Mouse (Mus musculus): Measurements from ENCODE around the gene Tpbgl. TPM values are rescaled to one million over a fixed set of nuclear protein-coding genes. Genes with fewer than 3 reads are reported as not detected.

The Tpbgl gene
- polyA plus RNA-seq (2015; fragmentation: Nextera tagmentation; extraction: Ambion mirVana), result 2.1 and 3.3 TPM in 2 replicates

DNA sequence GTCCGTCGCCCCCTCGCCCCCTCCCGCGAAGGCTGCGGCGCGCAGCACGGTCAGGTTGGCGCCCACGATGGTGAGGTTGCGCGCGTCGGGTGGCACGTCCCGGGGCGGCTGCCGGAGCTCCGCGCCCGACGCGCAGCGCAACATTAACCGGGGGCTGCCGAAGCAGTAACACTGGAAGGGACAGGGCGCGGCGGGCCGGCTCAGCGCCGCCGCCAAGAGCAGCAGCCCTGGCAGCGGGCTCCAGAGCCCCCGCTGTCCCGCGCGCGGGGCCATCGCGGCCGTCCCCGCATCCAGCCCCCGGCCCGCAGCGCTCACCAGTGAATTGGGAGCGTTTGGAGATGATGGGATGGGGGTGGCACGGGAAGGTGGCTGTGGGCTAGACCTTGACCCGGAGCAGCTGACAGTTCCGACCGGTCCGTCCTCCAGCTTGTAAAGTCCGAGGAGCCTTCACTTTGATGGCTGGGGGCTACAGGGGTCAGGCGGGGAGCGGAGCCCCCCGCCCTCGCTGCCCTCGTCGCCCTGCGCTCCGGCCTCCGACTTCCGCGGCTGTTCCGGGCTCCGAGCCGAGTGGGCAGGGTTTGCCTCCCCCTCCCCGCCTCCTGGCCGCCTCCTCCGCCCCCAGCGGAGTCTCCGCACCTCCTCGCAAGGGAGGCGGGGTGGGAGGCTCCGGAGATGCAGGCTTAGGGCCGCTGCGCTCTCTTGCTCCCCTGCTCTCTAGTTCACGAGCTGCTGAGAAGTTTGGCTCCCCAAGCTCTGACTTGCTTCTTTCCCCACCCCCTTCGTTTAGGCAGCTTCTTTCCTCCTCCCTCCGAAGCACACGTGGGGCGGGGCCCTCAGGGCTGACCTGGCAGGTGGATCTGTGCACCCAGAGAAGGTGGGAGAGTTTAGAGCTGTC lies at the start of gene Tpbgl:
Gene Tpbgl, minus strand, starts transcription at position 728 of the 895 bp plus-strand sequence.
- no peak within 1 kb of the TSS for H3K27ac ChIP-seq
- 0 out of 2 replicates have a peak, but pooled peaks have one; percentile 16 for ATAC-seq (replicated peaks; ENCODE audit: insufficient number of reproducible peaks, insufficient read depth, low FRiP score, low read depth)
- H3K4me3 ChIP-seq, result peak within 1 kb of the TSS; percentile 57
- no peaks in the 10 kb centered on the region for H3K36me3 ChIP-seq
- peaks cover 96% of the 10 kb centered on the region for H3K27me3 ChIP-seq
- H3K9me3 ChIP-seq (replicated peaks), result no peaks in the 10 kb centered on the region
- peaks cover 20% of the 10 kb centered on the region for H3K4me1 ChIP-seq (replicated peaks)
- under 1% methylated on average over 78 of the region's 83 CpGs for WGBS
- peak within 1 kb of the TSS; percentile 45 for H3K9ac ChIP-seq
- H3K4me2 ChIP-seq, result peak within 1 kb of the TSS; percentile 97

DNA sequence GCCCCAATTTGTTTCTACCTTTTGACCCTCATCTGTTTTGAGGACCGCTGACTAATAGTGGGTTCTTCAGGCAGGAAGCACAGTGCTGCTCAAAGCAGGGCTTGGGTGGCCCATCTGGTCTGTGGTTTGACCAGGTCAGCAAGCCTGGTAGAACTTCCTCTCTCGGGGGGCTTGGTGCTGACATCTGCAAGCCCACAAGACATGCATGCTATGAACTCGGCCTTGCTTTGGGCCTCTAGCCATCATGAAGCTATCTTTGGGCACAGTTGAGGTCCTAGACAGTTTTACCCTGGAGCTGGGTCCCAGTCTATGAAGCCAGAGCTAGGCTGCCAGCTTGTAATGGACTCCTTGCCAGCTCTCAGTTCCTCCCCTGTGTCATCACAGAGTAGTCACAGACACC lies 48.0 kb upstream of the Tpbgl start:
- no peak overlapping the region for H3K27ac ChIP-seq
- no peak overlapping the region for H3K4me3 ChIP-seq
- no peaks in the 10 kb centered on the region for H3K9me3 ChIP-seq (replicated peaks)
- no peak for ATAC-seq (replicated peaks; ENCODE audit: insufficient number of reproducible peaks, insufficient read depth, low FRiP score, low read depth)
- no peaks in the 10 kb centered on the region for H3K36me3 ChIP-seq
- no peak overlapping the region for H3K9ac ChIP-seq
- WGBS, result 73% methylated on average over 3 of the region's 3 CpGs
- H3K4me2 ChIP-seq, result no peak overlapping the region
- H3K27me3 ChIP-seq, result 0 out of 2 replicates have a peak, but pooled peaks cover 3% of the 10 kb centered on the region
- 0 out of 2 replicates have a peak, but pooled peaks cover 5% of the 10 kb centered on the region for H3K4me1 ChIP-seq (replicated peaks)

DNA sequence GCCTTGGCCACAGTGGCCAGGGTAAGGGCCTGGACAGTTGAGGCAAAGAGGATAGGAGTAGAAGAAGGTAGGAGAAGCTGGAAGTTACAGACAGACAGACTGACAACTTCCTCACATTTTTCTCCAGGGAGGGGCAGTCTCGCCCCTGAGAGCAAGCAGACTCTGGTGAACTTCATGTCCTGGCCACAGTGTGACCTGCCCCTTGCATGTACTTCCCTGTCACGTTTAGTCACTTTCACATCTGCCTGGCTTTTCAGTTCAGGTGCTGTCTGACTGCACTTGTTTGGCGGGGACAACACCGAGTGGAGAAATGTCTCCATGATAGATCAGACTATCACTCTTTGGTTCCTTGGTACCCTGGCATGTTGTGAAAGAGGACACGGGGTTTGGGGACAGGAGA lies 47.3 kb upstream of the Tpbgl start:
- 0 out of 2 replicates have a peak, but pooled peaks cover 5% of the 10 kb centered on the region for H3K4me1 ChIP-seq (replicated peaks)
- H3K4me2 ChIP-seq, result no peak overlapping the region
- 71% methylated on average over 5 of the region's 5 CpGs for WGBS
- H3K27me3 ChIP-seq, result 0 out of 2 replicates have a peak, but pooled peaks cover 3% of the 10 kb centered on the region
- ATAC-seq (replicated peaks; ENCODE audit: insufficient number of reproducible peaks, insufficient read depth, low FRiP score, low read depth), result no peak
- H3K36me3 ChIP-seq, result no peaks in the 10 kb centered on the region
- H3K4me3 ChIP-seq, result no peak overlapping the region
- no peaks in the 10 kb centered on the region for H3K9me3 ChIP-seq (replicated peaks)
- no peak overlapping the region for H3K9ac ChIP-seq
- no peak overlapping the region for H3K27ac ChIP-seq

DNA sequence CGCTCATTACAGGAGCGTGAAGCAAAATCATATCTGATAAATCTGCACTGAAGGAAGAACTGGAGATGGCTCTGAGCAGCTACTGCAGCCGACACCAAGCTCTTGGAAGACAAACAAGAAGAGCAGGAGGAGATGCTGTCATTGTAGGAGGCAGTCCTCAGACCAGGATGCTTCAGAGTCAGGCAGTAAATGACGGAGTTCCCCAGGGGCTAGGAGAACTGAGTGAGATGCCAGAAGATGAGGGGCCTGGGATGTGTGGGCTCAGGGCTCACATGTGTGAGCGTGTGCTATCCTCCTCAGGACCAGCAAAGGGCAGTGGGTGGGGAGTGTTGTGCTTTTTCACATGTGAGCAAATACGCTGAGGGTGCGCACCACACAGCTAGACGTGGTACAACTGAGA lies 46.3 kb upstream of the Tpbgl start:
- 0 out of 2 replicates have a peak, but pooled peaks cover 5% of the 10 kb centered on the region for H3K27me3 ChIP-seq
- no peak overlapping the region for H3K9ac ChIP-seq
- H3K4me2 ChIP-seq, result no peak overlapping the region
- H3K27ac ChIP-seq, result no peak overlapping the region
- ATAC-seq (replicated peaks; ENCODE audit: insufficient number of reproducible peaks, insufficient read depth, low FRiP score, low read depth), result no peak
- no peaks in the 10 kb centered on the region for H3K36me3 ChIP-seq
- 0 out of 2 replicates have a peak, but pooled peaks cover 5% of the 10 kb centered on the region for H3K4me1 ChIP-seq (replicated peaks)
- WGBS, result 70% methylated on average over 8 of the region's 8 CpGs
- H3K4me3 ChIP-seq, result no peak overlapping the region
- H3K9me3 ChIP-seq (replicated peaks), result no peaks in the 10 kb centered on the region

DNA sequence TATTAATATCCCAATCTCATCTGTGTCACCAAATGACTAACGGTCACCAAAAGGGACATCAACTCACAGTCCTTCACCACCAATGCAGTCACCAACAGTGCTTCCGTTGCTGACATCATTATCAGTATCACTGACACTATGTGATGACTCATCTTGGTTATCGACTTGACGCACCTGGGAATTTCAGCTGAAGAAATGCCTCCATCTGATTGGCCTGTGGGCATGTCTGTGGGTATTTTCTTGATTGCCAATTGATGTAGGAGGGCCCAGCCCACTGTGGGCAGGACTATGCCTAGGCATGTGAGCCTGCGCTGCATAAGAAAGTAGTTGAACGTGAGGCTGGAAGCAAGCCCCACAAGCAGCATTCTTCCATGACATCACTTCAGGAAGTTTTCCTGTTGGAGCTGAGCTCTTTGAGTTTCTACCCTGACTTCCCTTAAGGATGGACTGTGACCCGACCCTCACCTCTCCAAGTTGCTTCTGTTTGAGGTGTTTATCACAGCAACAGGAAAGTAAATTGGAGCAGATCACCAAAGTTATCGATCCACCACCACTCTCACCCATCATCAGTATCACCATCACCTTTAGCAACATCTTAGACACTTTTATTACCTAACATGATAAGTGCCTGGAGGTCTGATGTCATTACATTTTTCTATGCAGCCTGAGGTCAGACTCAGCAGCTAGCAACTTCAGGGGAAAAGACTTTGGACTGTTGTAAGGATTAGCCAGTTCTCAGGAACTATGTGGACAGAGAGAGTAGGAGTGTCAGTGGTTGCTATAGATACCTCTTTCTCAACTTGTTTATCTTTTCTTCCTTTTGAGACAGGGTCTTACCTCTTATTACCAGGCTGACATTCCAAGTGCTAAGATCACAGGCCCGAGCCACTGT lies 44.9 kb upstream of the Tpbgl start:
- ATAC-seq (replicated peaks; ENCODE audit: insufficient number of reproducible peaks, insufficient read depth, low FRiP score, low read depth), result no peak
- WGBS, result 58% methylated on average over 9 of the region's 9 CpGs
- peaks cover 18% of the 10 kb centered on the region; the same call in 1 of the 2 replicates for H3K27me3 ChIP-seq

DNA sequence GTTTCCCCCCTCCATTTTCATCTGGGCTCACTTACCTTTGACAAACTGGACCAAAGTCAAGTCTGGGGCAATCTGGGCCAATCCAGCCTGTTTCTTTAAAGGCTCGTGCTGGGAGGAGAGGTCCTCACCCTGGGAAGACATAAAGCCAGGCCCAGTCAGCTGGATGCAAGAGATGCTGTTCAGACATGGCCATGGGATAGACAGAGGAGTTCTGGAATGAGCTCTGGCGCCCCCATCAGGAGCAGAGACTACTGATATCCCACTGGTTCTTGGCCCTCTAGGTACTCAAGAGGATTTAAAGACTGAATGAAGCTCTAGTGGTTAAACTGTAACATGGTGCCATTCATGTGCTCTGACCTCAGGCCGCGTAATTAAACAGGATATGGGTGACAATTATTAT lies 44.0 kb upstream of the Tpbgl start:
- no peak overlapping the region for H3K4me2 ChIP-seq
- peaks cover 18% of the 10 kb centered on the region; the same call in 1 of the 2 replicates for H3K27me3 ChIP-seq
- no peak overlapping the region for H3K9ac ChIP-seq
- no peak overlapping the region for H3K4me3 ChIP-seq
- 0 out of 2 replicates have a peak, but pooled peaks cover 5% of the 10 kb centered on the region for H3K4me1 ChIP-seq (replicated peaks)
- H3K9me3 ChIP-seq (replicated peaks), result no peaks in the 10 kb centered on the region
- ATAC-seq (replicated peaks; ENCODE audit: insufficient number of reproducible peaks, insufficient read depth, low FRiP score, low read depth), result no peak
- no peak overlapping the region for H3K27ac ChIP-seq
- H3K36me3 ChIP-seq, result no peaks in the 10 kb centered on the region
- WGBS, result 72% methylated on average over 4 of the region's 4 CpGs

More for the DNA sequence above, 44.9 kb upstream of the Tpbgl start:
- no peaks in the 10 kb centered on the region for H3K36me3 ChIP-seq
- H3K4me1 ChIP-seq (replicated peaks), result 0 out of 2 replicates have a peak, but pooled peaks cover 5% of the 10 kb centered on the region
- H3K27ac ChIP-seq, result no peak overlapping the region
- no peak overlapping the region for H3K9ac ChIP-seq
- no peak overlapping the region for H3K4me3 ChIP-seq
- H3K9me3 ChIP-seq (replicated peaks), result no peaks in the 10 kb centered on the region
- no peak overlapping the region for H3K4me2 ChIP-seq

DNA sequence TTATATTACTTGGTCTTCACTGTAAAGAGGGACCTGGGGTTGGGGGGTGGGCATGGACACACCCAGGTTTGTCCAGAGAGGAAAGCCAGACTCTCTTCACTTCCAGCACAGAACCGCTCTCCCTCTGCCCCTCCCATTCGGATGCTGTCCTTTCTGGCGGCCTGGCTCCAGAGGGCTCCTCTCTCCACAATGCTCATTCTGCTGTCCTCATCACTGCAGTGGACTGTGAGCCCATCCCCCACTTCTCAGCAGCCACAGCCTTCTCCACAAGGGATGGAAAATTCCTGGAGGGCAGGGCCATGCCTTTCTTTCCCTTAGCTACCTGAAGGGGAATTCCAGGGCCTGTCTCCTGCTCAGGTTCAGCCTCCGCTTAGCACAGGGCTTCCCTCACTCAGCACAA lies 41.9 kb upstream of the Tpbgl start:
- Histone ChIP-seq H3K27ac (no peak overlapping the region), H3K27me3 (peaks cover 16% of the 10 kb centered on the region; the same call in 1 of the 2 replicates), H3K9me3 (replicated peaks) (no peaks in the 10 kb centered on the region), H3K4me3 (no peak overlapping the region), H3K4me2 (no peak overlapping the region), H3K36me3 (no peaks in the 10 kb centered on the region), H3K9ac (no peak overlapping the region), H3K4me1 (replicated peaks) (peaks cover 19% of the 10 kb centered on the region)
- 29% methylated on average over 4 of the region's 4 CpGs for WGBS
- ATAC-seq (replicated peaks; ENCODE audit: insufficient number of reproducible peaks, insufficient read depth, low FRiP score, low read depth), result no peak

DNA sequence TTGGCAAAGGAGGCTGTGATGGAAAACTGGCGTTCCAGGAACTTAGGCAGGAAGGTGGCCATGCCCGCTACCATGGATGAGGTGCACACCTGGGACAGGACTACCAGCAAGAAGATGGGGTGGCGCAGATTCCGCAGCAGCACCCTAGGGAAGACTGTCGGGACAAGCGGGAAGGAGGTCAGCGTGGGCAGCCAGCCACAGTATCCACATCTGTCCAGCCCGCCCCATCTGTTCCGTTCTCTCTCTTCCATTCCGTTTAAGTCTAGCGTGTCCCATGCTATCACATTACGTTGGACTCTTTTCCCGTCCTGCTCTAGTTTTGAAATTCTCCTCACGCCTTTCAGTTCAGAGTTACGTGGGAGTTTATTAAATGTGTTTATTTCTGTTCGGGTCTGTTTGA lies 40.2 kb upstream of the Tpbgl start:
- no peak for ATAC-seq (replicated peaks; ENCODE audit: insufficient number of reproducible peaks, insufficient read depth, low FRiP score, low read depth)
- 84% methylated on average over 16 of the region's 16 CpGs for WGBS
- no peak overlapping the region for H3K4me2 ChIP-seq
- no peaks in the 10 kb centered on the region for H3K36me3 ChIP-seq
- no peak overlapping the region for H3K27ac ChIP-seq
- H3K27me3 ChIP-seq, result peaks cover 16% of the 10 kb centered on the region; the same call in 1 of the 2 replicates
- H3K4me3 ChIP-seq, result no peak overlapping the region
- no peaks in the 10 kb centered on the region for H3K9me3 ChIP-seq (replicated peaks)
- H3K9ac ChIP-seq, result no peak overlapping the region
- H3K4me1 ChIP-seq (replicated peaks), result peaks cover 23% of the 10 kb centered on the region

DNA sequence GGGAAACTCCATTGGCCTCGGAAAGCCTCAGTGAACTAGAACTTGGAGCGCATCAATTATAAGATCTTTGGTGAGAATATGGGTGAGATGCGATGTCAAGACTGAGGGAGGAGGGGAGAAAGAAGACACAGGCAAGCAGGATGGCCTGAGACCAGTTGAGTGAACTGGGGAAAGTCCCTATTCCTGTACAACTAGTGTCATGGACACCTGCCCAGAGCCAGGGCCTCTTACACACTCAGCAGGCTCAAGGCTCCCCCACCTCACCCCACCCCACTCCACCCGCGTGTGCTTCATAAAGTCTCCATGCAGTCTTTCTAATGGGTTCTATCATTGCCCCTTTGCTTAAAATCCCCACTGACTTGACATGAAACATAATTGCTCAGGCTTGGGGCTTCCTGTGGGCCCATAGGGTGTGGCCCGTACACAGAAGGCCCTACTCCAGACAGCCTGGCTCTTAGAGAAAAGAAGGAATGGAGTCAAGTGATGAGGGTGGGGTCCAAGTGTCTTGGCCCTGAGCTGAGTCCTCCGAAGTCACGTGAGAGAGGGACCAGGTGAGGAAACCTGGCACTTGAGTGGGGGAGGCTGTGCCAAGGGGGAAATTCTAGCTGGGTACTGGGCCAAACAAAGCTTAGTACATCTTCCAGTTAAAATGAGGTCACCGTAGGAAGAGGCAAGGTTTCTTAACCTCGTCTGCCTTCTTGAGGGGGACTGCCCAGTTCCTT lies 39.0 kb upstream of the Tpbgl start:
- H3K4me2 ChIP-seq, result no peak overlapping the region
- H3K36me3 ChIP-seq, result no peaks in the 10 kb centered on the region
- H3K9me3 ChIP-seq (replicated peaks), result no peaks in the 10 kb centered on the region
- H3K27me3 ChIP-seq, result peaks cover 19% of the 10 kb centered on the region
- no peak overlapping the region for H3K9ac ChIP-seq
- WGBS, result 82% methylated on average over 10 of the region's 10 CpGs
- peaks cover 24% of the 10 kb centered on the region for H3K4me1 ChIP-seq (replicated peaks)
- no peak overlapping the region for H3K4me3 ChIP-seq
- no peak for ATAC-seq (replicated peaks; ENCODE audit: insufficient number of reproducible peaks, insufficient read depth, low FRiP score, low read depth)
- H3K27ac ChIP-seq, result no peak overlapping the region

DNA sequence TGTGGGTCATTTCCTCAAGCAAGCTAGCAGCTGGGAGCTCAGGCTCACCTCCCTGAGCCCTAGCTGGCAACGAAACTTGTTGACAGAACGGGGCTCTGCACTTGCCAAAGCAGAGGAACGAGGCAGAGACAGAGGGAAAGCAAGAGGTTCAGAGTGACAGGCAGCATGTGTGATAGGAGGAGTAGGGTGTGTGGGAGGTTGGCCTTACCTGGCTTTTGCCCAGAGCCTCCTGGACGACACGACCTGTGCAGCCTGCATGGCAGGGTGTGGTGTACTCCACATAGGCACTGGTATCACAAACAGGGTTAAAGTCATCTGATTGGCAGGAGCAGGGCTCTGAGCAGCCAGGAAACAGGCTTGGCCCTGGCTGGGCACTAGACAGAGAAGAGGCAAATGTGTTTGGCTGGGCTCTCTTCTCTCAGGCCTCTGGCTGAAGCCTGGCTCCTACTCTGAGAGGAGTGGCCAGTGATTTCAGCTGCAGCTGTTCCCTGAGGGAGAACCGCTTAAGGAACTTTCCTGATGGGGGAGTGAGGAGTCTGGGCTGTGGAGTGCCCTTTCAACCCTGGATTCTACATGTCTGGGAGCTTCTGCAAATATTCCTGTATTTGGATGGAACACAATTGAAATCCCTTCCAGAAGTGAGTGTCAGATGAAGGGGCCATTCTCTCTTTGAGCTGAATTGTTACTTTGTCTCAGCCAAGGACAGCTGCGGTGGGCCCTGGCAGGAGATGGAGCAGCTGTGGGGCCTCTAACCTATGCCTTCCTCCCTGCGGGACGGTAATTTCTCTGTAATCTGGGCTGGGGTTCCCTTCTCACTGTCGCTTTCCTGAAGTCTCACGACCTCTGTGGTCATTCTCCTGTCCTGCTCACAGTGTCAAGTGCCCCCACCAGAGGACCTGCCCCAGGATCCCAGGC lies 37.9 kb upstream of the Tpbgl start:
- ATAC-seq (replicated peaks; ENCODE audit: insufficient number of reproducible peaks, insufficient read depth, low FRiP score, low read depth), result 0 out of 2 replicates have a peak, but pooled peaks have one; percentile 15
- Histone ChIP-seq H3K9me3 (replicated peaks) (no peaks in the 10 kb centered on the region), H3K36me3 (no peaks in the 10 kb centered on the region), H3K27ac (peak overlapping the region; percentile 5; the same call in 1 of the 2 replicates), H3K9ac (no peak overlapping the region), H3K4me2 (no peak overlapping the region), H3K4me3 (no peak overlapping the region), H3K27me3 (peaks cover 28% of the 10 kb centered on the region), H3K4me1 (replicated peaks) (peaks cover 24% of the 10 kb centered on the region)
- 43% methylated on average over 11 of the region's 11 CpGs for WGBS
